Mouse (Mus musculus) frontal cortex, postnatal 10 days (tissue): ENCODE data around the gene Ddx54.
A peak's percentile ranks its signal among the peaks of the same experiment; 100 is the strongest.

Experiments
- DNase-seq, 2 experiments: peaks; one replicate each; pipeline ENCODE4 v3.0.0; 2022; ENCODE audit warnings: low spot score in 2 of 2, mixed read lengths in 1 of 2

Ddx54 gene

GRCm38 (mm10) chr5:120612442-120612821 is at the start of gene Ddx54, which contains the start of gene Rita1:
TSS of gene Ddx54 (plus strand) at chr5:120612739.
TSS of gene Rita1 (minus strand) at chr5:120612589.
- DNase-seq = peak; percentile 96 to 98

- DNase-seq = no peak
These were observed 49.3 kb upstream of the Ddx54 start for GRCm38 (mm10) chr5:120562956-120563913.

- no peak for DNase-seq
These were observed 48.6 kb upstream of the Ddx54 start for GRCm38 (mm10) chr5:120563914-120564311.

- DNase-seq = no peak
These were observed 47.2 kb upstream of the Ddx54 start for GRCm38 (mm10) chr5:120565171-120565905.

- peak; percentile 58 to 71 for DNase-seq
These were observed 46.4 kb upstream of the Ddx54 start for GRCm38 (mm10) chr5:120566101-120566500.

GRCm38 (mm10) chr5:120566681-120567252 is 45.8 kb upstream of the Ddx54 start:
- no peak for DNase-seq

GRCm38 (mm10) chr5:120567253-120567701 is 45.3 kb upstream of the Ddx54 start:
- no peak for DNase-seq

GRCm38 (mm10) chr5:120567761-120568211 is 44.8 kb upstream of the Ddx54 start:
- DNase-seq = no peak

- DNase-seq = peak in 1 of 2 experiments; percentile 43
These were observed 44.2 kb upstream of the Ddx54 start for GRCm38 (mm10) chr5:120568336-120568768.

GRCm38 (mm10) chr5:120568964-120569363 is 43.6 kb upstream of the Ddx54 start:
- DNase-seq = no peak

GRCm38 (mm10) chr5:120569791-120570190 is 42.7 kb upstream of the Ddx54 start:
- no peak for DNase-seq

- no peak for DNase-seq
These were observed 42.1 kb upstream of the Ddx54 start for GRCm38 (mm10) chr5:120570289-120570897.

- DNase-seq = no peak
These were observed 41.3 kb upstream of the Ddx54 start for GRCm38 (mm10) chr5:120571056-120571740.

- DNase-seq = no peak
These were observed 38.0 kb upstream of the Ddx54 start for GRCm38 (mm10) chr5:120574469-120575063.

- no peak for DNase-seq
These were observed 35.7 kb upstream of the Ddx54 start for GRCm38 (mm10) chr5:120576781-120577301.

- no peak for DNase-seq
These were observed 34.6 kb upstream of the Ddx54 start for GRCm38 (mm10) chr5:120577935-120578441.

- DNase-seq = no peak
These were observed 33.9 kb upstream of the Ddx54 start for GRCm38 (mm10) chr5:120578504-120579081.

GRCm38 (mm10) chr5:120579211-120579897 is 33.2 kb upstream of the Ddx54 start:
- no peak for DNase-seq
